Mouse (Mus musculus) kidney, postnatal 14 days (tissue): ENCODE results near the gene Gm47189.
"Not testable (repeated sequence)": the region's sequence is repeated elsewhere in the genome, so short reads cannot be mapped to it uniquely, and the experiment has no call there.

Experiments used
- DNase-seq: peaks from one replicate; pipeline ENCODE4 v3.0.0; 2022; ENCODE audit warnings: mixed read lengths

Gm47189 gene

GRCm38 (mm10) chr14:41772341-41772740, at the start of gene Gm47189:
Gene Gm47189 (minus strand): TSS chr14:41772441.
- not testable (repeated sequence) for DNase-seq

DNA sequence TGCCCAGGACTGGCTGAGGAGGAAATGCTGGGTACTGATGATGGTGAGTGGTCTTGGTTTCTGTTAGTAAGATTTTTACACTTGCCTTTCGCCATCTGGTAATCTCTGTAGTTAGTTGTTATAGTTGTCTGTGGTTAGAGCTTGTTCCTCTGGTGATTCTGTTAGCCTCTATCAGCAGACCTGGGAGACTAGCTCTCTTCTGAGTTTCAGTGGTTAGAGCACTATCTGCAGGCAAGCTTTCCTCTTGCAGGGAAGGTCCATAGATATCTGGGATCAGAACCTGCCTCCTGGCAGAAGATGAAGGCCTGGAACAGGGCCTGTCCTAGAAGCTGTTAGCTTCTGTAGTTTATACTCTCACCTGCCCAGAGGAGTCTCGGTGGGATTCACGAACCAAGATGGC, 16.3 kb downstream of the Gm47189 start:
- not testable (repeated sequence) for DNase-seq

DNA sequence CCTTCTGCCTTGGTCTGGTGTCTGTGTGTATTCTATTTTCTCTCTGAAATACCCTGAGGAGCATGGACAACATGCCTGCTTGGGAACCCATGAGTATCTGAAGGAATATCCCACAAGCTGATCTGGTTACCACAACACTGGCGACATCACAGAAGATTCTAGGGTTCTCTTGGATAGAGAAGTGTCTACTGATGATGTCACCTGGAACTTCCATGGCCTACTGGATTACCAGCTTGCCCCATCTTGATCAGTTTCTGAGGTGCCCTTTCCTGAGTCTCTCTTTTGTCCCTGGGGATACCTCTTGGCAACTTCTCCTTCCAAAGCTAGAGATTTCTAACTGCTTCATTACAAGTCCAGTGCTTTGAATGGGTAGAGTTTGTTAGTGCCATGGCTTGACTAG, 21.7 kb downstream of the Gm47189 start, which contains the start of gene Gm7929:
TSS of gene Gm7929 (minus strand) at position 101 of the 400 bp plus-strand sequence.
- DNase-seq, result not testable (repeated sequence)

- not testable (repeated sequence) for DNase-seq
Measured at GRCm38 (mm10) chr14:41723437-41723836, 48.8 kb downstream of the Gm47189 start.

DNA sequence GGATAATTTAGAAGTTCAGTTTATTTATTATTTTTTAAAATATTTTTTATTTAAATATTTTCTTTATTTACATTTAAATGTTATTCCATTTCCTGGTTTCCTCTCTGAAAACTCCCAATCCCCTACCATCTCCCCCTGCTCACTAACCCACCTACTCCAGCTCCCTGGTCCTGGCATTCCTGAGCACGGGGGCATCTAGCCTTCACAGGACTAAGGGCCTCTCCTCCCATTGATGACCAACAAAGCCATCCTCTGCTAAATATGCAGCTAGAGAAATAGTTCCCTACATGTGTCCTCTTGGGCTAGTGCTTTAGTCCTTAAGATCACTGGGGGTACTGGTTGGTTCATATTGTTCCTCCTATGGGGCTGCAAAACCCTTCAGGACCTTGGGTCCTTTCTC, 55.1 kb downstream of the Gm47189 start:
- DNase-seq, result not testable (repeated sequence)
